Mouse (Mus musculus) layer of hippocampus, adult 9-11 months (tissue): Measurements from ENCODE around the gene Pak1.

Source experiments
- DNase-seq: peaks from one replicate; pipeline ENCODE4 v3.0.0; 2022

Pak1 gene

DNA sequence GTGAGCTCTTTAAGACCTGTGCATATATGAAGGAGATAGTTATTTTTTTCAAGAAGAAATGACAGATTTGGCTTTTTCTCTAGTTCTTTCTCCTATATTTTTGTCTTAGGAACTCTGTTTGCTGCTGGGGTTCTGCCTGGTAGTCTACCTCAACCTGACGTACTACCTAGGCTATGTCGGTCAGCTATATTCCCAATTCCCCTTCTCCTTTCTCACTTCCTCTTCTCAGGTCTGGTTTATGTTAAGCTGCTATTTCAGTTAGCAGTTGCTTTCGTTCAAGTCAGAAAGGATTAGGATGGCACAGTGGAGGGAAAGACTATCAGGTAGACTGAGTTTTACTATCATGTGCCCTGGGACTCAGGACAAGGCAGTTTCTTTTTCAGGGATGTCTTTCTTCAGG is 75.2 kb downstream of the Pak1 start:
- no peak for DNase-seq

- no peak for DNase-seq
These were observed 76.2 kb downstream of the Pak1 start for GRCm38 (mm10) chr7:97864531-97864930.

DNA sequence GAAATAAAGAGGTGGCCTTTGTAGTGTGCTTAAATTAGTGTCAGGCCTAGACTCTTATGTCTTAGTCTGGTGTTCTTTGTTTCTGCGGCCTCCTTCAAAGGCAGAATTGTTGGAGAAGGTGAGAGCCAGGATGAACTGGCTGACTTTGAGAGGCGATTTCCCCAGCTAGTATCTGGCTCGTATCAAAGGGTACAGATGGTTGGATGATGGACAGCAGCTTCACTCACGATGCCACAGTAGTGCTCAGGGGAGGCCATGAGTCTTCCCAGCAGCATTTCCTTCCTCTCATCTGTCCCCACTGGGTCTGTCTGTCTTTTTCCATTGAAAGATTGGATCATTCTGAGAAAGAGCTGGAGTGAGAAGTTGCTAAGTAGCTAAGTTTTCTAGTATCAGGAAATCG is 79.5 kb downstream of the Pak1 start:
- no peak for DNase-seq

- no peak for DNase-seq
These were observed 80.4 kb downstream of the Pak1 start for GRCm38 (mm10) chr7:97868766-97869165.

- peak; percentile 44 for DNase-seq
These were observed 84.1 kb downstream of the Pak1 start for GRCm38 (mm10) chr7:97872396-97872795.

DNA sequence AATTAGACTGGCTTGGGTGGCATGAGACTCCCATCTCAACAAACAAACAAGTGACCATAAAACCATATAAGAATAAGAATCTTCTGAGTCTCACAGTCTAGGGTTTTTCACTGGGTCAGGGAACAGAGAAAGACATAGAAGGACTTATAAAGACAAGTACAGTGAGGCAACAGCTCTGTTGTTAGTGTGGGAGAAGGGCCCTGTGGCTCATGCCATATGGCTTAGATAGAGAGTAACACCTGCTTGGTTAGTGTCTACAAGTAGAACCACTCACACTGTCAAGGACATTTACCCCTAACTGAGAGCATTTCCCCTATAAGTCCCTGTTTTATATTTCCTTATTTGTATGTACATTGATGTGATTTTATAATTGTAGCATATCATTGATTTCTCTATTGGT is 85.0 kb downstream of the Pak1 start:
- DNase-seq = no peak

DNA sequence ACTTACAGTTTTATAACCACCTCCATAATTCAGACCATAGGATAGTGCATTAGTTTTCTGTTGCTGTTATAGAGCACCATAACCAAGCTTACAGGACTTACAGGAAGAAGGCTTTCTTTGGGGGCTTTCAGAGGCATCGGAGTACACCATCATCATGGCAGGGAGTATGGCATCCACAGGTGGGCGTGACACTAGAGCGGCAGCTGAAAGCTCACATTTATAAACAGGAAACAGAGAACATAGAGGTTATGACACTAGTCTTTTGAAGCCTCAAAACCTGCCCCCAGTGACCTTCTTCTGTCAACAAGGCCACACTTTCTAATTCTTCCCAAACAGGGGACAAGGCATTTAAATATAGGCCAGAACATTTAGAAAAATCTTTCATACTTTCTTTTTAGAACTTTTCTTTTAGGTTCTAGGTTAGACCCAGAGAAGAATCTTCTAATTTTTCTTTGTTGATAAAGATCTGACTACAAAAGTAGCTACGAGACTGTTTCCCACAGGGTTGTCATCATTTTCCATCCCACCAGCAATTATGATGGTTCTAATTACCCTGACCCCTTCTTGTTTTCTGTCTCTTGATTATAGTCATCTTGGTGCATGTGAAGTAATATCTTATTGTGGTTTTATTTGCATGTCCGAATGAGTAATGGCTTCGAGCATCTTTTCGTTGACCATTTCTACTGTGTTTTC is 89.7 kb downstream of the Pak1 start:
- DNase-seq = no peak

GRCm38 (mm10) chr7:97911646-97912045 is 123.3 kb downstream of the Pak1 start:
- peak; percentile 5 for DNase-seq

- peak; percentile 6 for DNase-seq
These were observed 126.6 kb downstream of the Pak1 start for GRCm38 (mm10) chr7:97914833-97915516.

DNA sequence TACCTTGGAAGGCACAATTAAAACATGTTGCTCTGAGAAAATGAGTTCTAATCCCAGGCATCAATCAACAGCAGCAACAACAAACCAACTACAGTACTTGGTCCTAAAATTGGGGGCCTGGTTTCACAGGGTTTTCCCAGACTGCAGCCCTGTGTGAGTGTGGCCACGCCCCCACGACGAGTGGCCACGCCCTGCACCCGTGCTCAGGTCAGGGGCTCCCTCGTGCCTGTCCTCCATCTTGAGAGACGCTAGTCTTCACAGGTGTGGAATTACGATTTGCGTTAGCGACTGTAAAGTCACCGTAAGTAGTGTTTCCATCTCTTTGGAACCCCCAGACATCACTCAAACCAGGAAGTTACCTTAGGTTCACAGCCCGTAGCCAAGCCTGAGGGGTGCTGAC is 131.4 kb downstream of the Pak1 start, which contains the start of gene Gdpd4:
Gene Gdpd4 (plus strand): TSS at position 214 of the 400 bp plus-strand sequence.
- no peak for DNase-seq

GRCm38 (mm10) chr7:97925819-97926218 is 137.5 kb downstream of the Pak1 start:
- no peak for DNase-seq

GRCm38 (mm10) chr7:97926978-97927377 is 138.6 kb downstream of the Pak1 start:
- no peak for DNase-seq

- DNase-seq = no peak
These were observed 156.1 kb downstream of the Pak1 start for GRCm38 (mm10) chr7:97944485-97944884.
